22 mouse cellular contexts compared by ENCODE assay signal in genomic region chr7:45848447-45849027, GRCm38 (mm10). TPM values are rescaled to one million over a fixed set of nuclear protein-coding genes. Genes with fewer than 3 reads are reported as not detected.
DNase-seq lines count a peak whose midpoint lies in the region; ATAC-seq lines count a peak whose summit lies in the region.
"Had no signal": no experiment of that assay in that cellular context is flagged by ENCODE, and none has a peak within 500 bp of the region (broad histone marks: within the 10 kb centered on the region; RNA-seq: fewer than 3 reads in every experiment).

No protein-coding gene starts in this region.

- H3K27ac ChIP-seq in hindbrain, embryonic 15.5 days (replicated peaks) = no peak overlapping the region
- no peak overlapping the region for H3K27ac ChIP-seq in hindbrain, embryonic 12.5 days
- H3K27ac ChIP-seq in midbrain, embryonic 10.5 days (replicated peaks) = peak overlapping the region; percentile 78
- H3K27ac ChIP-seq in midbrain, embryonic 13.5 days = no peak overlapping the region
- no peak overlapping the region for H3K27ac ChIP-seq in embryonic facial prominence, embryonic 14.5 days (replicated peaks; ENCODE audit: low read depth, low read length)
- H3K27ac ChIP-seq in stomach, embryonic 15.5 days = no peak overlapping the region
- H3K27ac ChIP-seq: embryonic facial prominence, embryonic 15.5 days; forebrain, embryonic 12.5 days; heart, embryonic 15.5 days; hindbrain, embryonic 13.5 days; limb, embryonic 12.5 days; liver, embryonic 15.5 days; neural tube, embryonic 13.5 days had no signal

- H3K4me3 ChIP-seq in hindbrain, embryonic 15.5 days = no peak overlapping the region
- H3K4me3 ChIP-seq in hindbrain, embryonic 12.5 days = no peak overlapping the region
- H3K4me3 ChIP-seq in midbrain, embryonic 10.5 days = peak overlapping the region; percentile 29
- H3K4me3 ChIP-seq in midbrain, embryonic 13.5 days (replicated peaks) = no peak overlapping the region
- no peak overlapping the region for H3K4me3 ChIP-seq in embryonic facial prominence, embryonic 14.5 days (ENCODE audit: low read depth, low read length)
- H3K4me3 ChIP-seq in stomach, embryonic 15.5 days (replicated peaks) = no peak overlapping the region
- H3K4me3 ChIP-seq: embryonic facial prominence, embryonic 15.5 days; forebrain, embryonic 12.5 days; heart, embryonic 15.5 days; hindbrain, embryonic 13.5 days; limb, embryonic 12.5 days; liver, embryonic 15.5 days; neural tube, embryonic 13.5 days had no signal

- no peaks in the 10 kb centered on the region for H3K9me3 ChIP-seq in hindbrain, embryonic 15.5 days
- H3K9me3 ChIP-seq in hindbrain, embryonic 12.5 days (replicated peaks) = no peaks in the 10 kb centered on the region
- no peaks in the 10 kb centered on the region for H3K9me3 ChIP-seq in midbrain, embryonic 10.5 days (replicated peaks)
- H3K9me3 ChIP-seq in midbrain, embryonic 13.5 days = no peaks in the 10 kb centered on the region
- H3K9me3 ChIP-seq in embryonic facial prominence, embryonic 14.5 days (ENCODE audit: control insufficient read depth, low read length) = no peaks in the 10 kb centered on the region
- no peaks in the 10 kb centered on the region for H3K9me3 ChIP-seq in stomach, embryonic 15.5 days
- H3K9me3 ChIP-seq: embryonic facial prominence, embryonic 15.5 days; forebrain, embryonic 12.5 days; heart, embryonic 15.5 days; hindbrain, embryonic 13.5 days; limb, embryonic 12.5 days; liver, embryonic 15.5 days; neural tube, embryonic 13.5 days had no signal

- no peak overlapping the region for H3K4me2 ChIP-seq in hindbrain, embryonic 15.5 days
- H3K4me2 ChIP-seq in hindbrain, embryonic 12.5 days (replicated peaks) = no peak overlapping the region
- H3K4me2 ChIP-seq in midbrain, embryonic 13.5 days (replicated peaks) = no peak overlapping the region
- H3K4me2 ChIP-seq in embryonic facial prominence, embryonic 14.5 days (ENCODE audit: low read depth, low read length) = no peak overlapping the region
- H3K4me2 ChIP-seq in stomach, embryonic 15.5 days = no peak overlapping the region
- H3K4me2 ChIP-seq: embryonic facial prominence, embryonic 15.5 days; forebrain, embryonic 12.5 days; heart, embryonic 15.5 days; hindbrain, embryonic 13.5 days; limb, embryonic 12.5 days; liver, embryonic 15.5 days; neural tube, embryonic 13.5 days had no signal

- no peaks in the 10 kb centered on the region for H3K36me3 ChIP-seq in hindbrain, embryonic 15.5 days
- H3K36me3 ChIP-seq in hindbrain, embryonic 12.5 days = no peaks in the 10 kb centered on the region
- no peaks in the 10 kb centered on the region for H3K36me3 ChIP-seq in midbrain, embryonic 10.5 days
- H3K36me3 ChIP-seq in midbrain, embryonic 13.5 days = no peaks in the 10 kb centered on the region
- H3K36me3 ChIP-seq in embryonic facial prominence, embryonic 14.5 days (ENCODE audit: control insufficient read depth, insufficient read depth, low read length) = no peaks in the 10 kb centered on the region
- no peaks in the 10 kb centered on the region for H3K36me3 ChIP-seq in stomach, embryonic 15.5 days
- H3K36me3 ChIP-seq: embryonic facial prominence, embryonic 15.5 days; forebrain, embryonic 12.5 days; heart, embryonic 15.5 days; limb, embryonic 12.5 days; liver, embryonic 15.5 days; neural tube, embryonic 13.5 days had no signal

- DNase-seq in midbrain, embryonic 10.5 days (ENCODE audit: low spot score) = no peak
- DNase-seq in embryonic facial prominence, embryonic 14.5 days (ENCODE audit: low spot score) = no peak
- DNase-seq in retina, postnatal 1 day = no peak
- DNase-seq: adrenal gland, postnatal 14 days; cerebellum, adult 2 months; heart, adult 18-20 months; kidney, adult 11 months; kidney, postnatal 10 days; thymus, adult 2 months had no signal

- no peak overlapping the region for H3K9ac ChIP-seq in hindbrain, embryonic 15.5 days
- H3K9ac ChIP-seq in hindbrain, embryonic 12.5 days = no peak overlapping the region
- no peak overlapping the region; the same call in 1 of the 2 replicates for H3K9ac ChIP-seq in midbrain, embryonic 13.5 days (replicated peaks)
- H3K9ac ChIP-seq in embryonic facial prominence, embryonic 14.5 days (ENCODE audit: low read depth, low read length) = 0 out of 2 replicates have a peak overlapping the region, but pooled peaks have one; percentile 31
- H3K9ac ChIP-seq in stomach, embryonic 15.5 days = no peak overlapping the region
- H3K9ac ChIP-seq: embryonic facial prominence, embryonic 15.5 days; forebrain, embryonic 12.5 days; heart, embryonic 15.5 days; hindbrain, embryonic 13.5 days; limb, embryonic 12.5 days; liver, embryonic 15.5 days; neural tube, embryonic 13.5 days had no signal

- ATAC-seq in hindbrain, embryonic 15.5 days (ENCODE audit: low FRiP score, low read depth) = peak; percentile 34; the same call in 1 of the 2 replicates
- ATAC-seq in hindbrain, embryonic 12.5 days (ENCODE audit: low FRiP score) = no peak
- ATAC-seq in midbrain, embryonic 13.5 days = no peak
- no peak for ATAC-seq in embryonic facial prominence, embryonic 14.5 days (ENCODE audit: low read depth)
- ATAC-seq in stomach, embryonic 15.5 days (ENCODE audit: insufficient read depth, low FRiP score, low read depth) = peak; percentile 35; the same call in 1 of the 2 replicates
- ATAC-seq: activated CD4-positive, CD25-positive, alpha-beta regulatory T cell, adult 4 months; Patski had no signal

- no peaks in the 10 kb centered on the region for H3K4me1 ChIP-seq in hindbrain, embryonic 15.5 days (replicated peaks)
- no peaks in the 10 kb centered on the region; the same call in 1 of the 2 replicates for H3K4me1 ChIP-seq in hindbrain, embryonic 12.5 days
- H3K4me1 ChIP-seq in midbrain, embryonic 10.5 days = peaks cover 17% of the 10 kb centered on the region
- no peaks in the 10 kb centered on the region for H3K4me1 ChIP-seq in midbrain, embryonic 13.5 days (replicated peaks)
- H3K4me1 ChIP-seq in embryonic facial prominence, embryonic 14.5 days (ENCODE audit: control insufficient read depth, insufficient read depth, low read length) = no peaks in the 10 kb centered on the region
- H3K4me1 ChIP-seq in stomach, embryonic 15.5 days = no peaks in the 10 kb centered on the region
- H3K4me1 ChIP-seq: heart, embryonic 15.5 days; limb, embryonic 12.5 days; liver, embryonic 15.5 days; neural tube, embryonic 13.5 days had no signal

- peaks cover 9% of the 10 kb centered on the region; the same call in 1 of the 2 replicates for H3K27me3 ChIP-seq in hindbrain, embryonic 15.5 days
- H3K27me3 ChIP-seq in hindbrain, embryonic 12.5 days = peaks cover 18% of the 10 kb centered on the region
- peaks cover 17% of the 10 kb centered on the region for H3K27me3 ChIP-seq in midbrain, embryonic 10.5 days (ENCODE audit: low read depth, poor library complexity, severe bottlenecking)
- peaks cover 4% of the 10 kb centered on the region; the same call in 1 of the 2 replicates for H3K27me3 ChIP-seq in midbrain, embryonic 13.5 days
- H3K27me3 ChIP-seq in embryonic facial prominence, embryonic 14.5 days (replicated peaks; ENCODE audit: control insufficient read depth, insufficient read depth, low read length) = peaks cover 4% of the 10 kb centered on the region; the same call in 1 of the 2 replicates
- H3K27me3 ChIP-seq in stomach, embryonic 15.5 days (replicated peaks) = no peaks in the 10 kb centered on the region
- H3K27me3 ChIP-seq: embryonic facial prominence, embryonic 15.5 days; Patski had no signal

- 14% methylated on average over 6 of the region's 6 CpGs for WGBS in hindbrain, embryonic 15.5 days
- WGBS in hindbrain, embryonic 12.5 days = 19% methylated on average over 6 of the region's 6 CpGs
- WGBS in midbrain, embryonic 10.5 days = 5% methylated on average over 6 of the region's 6 CpGs
- WGBS in midbrain, embryonic 13.5 days = 2% methylated on average over 6 of the region's 6 CpGs
- WGBS in embryonic facial prominence, embryonic 14.5 days = 10% methylated on average over 6 of the region's 6 CpGs
- WGBS in stomach, embryonic 15.5 days = 14% methylated on average over 6 of the region's 6 CpGs

RNA-seq across cellular contexts. Expression of gene Grwd1, which starts 17.8 kb away (rescaled TPM):
- polyA plus RNA-seq in hindbrain, embryonic 15.5 days (2015; fragmentation: Nextera tagmentation; extraction: Ambion mirVana) = 41.8 and 43.1 TPM in 2 replicates
- 43.2 and 45.8 TPM in 2 replicates for polyA plus RNA-seq in hindbrain, embryonic 12.5 days (2016; fragmentation: Nextera tagmentation; extraction: Ambion mirVana)
- 95.8 and 119 TPM in 2 replicates for polyA plus RNA-seq in midbrain, embryonic 10.5 days (2016; fragmentation: Nextera tagmentation; extraction: Ambion mirVana)
- polyA plus RNA-seq in midbrain, embryonic 13.5 days (2015; fragmentation: Nextera tagmentation; extraction: Ambion mirVana) = 39.9 and 41.7 TPM in 2 replicates
- polyA plus RNA-seq in embryonic facial prominence, embryonic 14.5 days (2014; fragmentation: Nextera tagmentation; extraction: Ambion mirVana) = 53.9 and 60.5 TPM in 2 replicates
- polyA plus RNA-seq in stomach, embryonic 15.5 days (2015; fragmentation: Nextera tagmentation; extraction: Ambion mirVana) = 57.0 and 64.3 TPM in 2 replicates

RNA-seq across cellular contexts. Expression of gene Kcnj14, which starts 24.0 kb away (rescaled TPM):
- polyA plus RNA-seq in hindbrain, embryonic 15.5 days (2015; fragmentation: Nextera tagmentation; extraction: Ambion mirVana) = 1.1 and 1.6 TPM in 2 replicates
- polyA plus RNA-seq in hindbrain, embryonic 12.5 days (2016; fragmentation: Nextera tagmentation; extraction: Ambion mirVana) = 0.80 and 0.96 TPM in 2 replicates
- polyA plus RNA-seq in midbrain, embryonic 10.5 days (2016; fragmentation: Nextera tagmentation; extraction: Ambion mirVana) = 0.65 and 0.72 TPM in 2 replicates
- polyA plus RNA-seq in midbrain, embryonic 13.5 days (2015; fragmentation: Nextera tagmentation; extraction: Ambion mirVana) = 0.62 and 0.73 TPM in 2 replicates
- 1.4 and 2.2 TPM in 2 replicates for polyA plus RNA-seq in embryonic facial prominence, embryonic 14.5 days (2014; fragmentation: Nextera tagmentation; extraction: Ambion mirVana)
- polyA plus RNA-seq in stomach, embryonic 15.5 days (2015; fragmentation: Nextera tagmentation; extraction: Ambion mirVana) = 1.0 and 1.4 TPM in 2 replicates
- polyA plus RNA-seq: activated CD4-positive, CD25-positive, alpha-beta regulatory T cell, adult 4 months had no signal

RNA-seq across cellular contexts. Expression of gene Kdelr1, which starts 24.0 kb away (rescaled TPM):
- 56.4 and 61.0 TPM in 2 replicates for polyA plus RNA-seq in hindbrain, embryonic 15.5 days (2015; fragmentation: Nextera tagmentation; extraction: Ambion mirVana)
- 43.5 and 45.6 TPM in 2 replicates for polyA plus RNA-seq in hindbrain, embryonic 12.5 days (2016; fragmentation: Nextera tagmentation; extraction: Ambion mirVana)
- polyA plus RNA-seq in midbrain, embryonic 10.5 days (2016; fragmentation: Nextera tagmentation; extraction: Ambion mirVana) = 36.1 and 39.0 TPM in 2 replicates
- 36.1 and 44.8 TPM in 2 replicates for polyA plus RNA-seq in midbrain, embryonic 13.5 days (2015; fragmentation: Nextera tagmentation; extraction: Ambion mirVana)
- 147 and 155 TPM in 2 replicates for polyA plus RNA-seq in embryonic facial prominence, embryonic 14.5 days (2014; fragmentation: Nextera tagmentation; extraction: Ambion mirVana)
- polyA plus RNA-seq in stomach, embryonic 15.5 days (2015; fragmentation: Nextera tagmentation; extraction: Ambion mirVana) = 72.0 and 79.7 TPM in 2 replicates

RNA-seq across cellular contexts. Expression of gene Grin2d, which starts 29.6 kb away (rescaled TPM):
- polyA plus RNA-seq in hindbrain, embryonic 15.5 days (2015; fragmentation: Nextera tagmentation; extraction: Ambion mirVana) = 3.4 and 4.3 TPM in 2 replicates
- 1.6 TPM in 2 replicates for polyA plus RNA-seq in hindbrain, embryonic 12.5 days (2016; fragmentation: Nextera tagmentation; extraction: Ambion mirVana)
- 0.16 and 0.34 TPM in 2 replicates for polyA plus RNA-seq in midbrain, embryonic 10.5 days (2016; fragmentation: Nextera tagmentation; extraction: Ambion mirVana)
- 1.2 and 1.3 TPM in 2 replicates for polyA plus RNA-seq in midbrain, embryonic 13.5 days (2015; fragmentation: Nextera tagmentation; extraction: Ambion mirVana)
- polyA plus RNA-seq in embryonic facial prominence, embryonic 14.5 days (2014; fragmentation: Nextera tagmentation; extraction: Ambion mirVana) = 0.63 and 1.0 TPM in 2 replicates
- 0.64 and 0.67 TPM in 2 replicates for polyA plus RNA-seq in stomach, embryonic 15.5 days (2015; fragmentation: Nextera tagmentation; extraction: Ambion mirVana)
- polyA plus RNA-seq: activated CD4-positive, CD25-positive, alpha-beta regulatory T cell, adult 4 months had no signal

RNA-seq across cellular contexts. Expression of gene Cyth2, which starts 34.2 kb away (rescaled TPM):
- polyA plus RNA-seq in hindbrain, embryonic 15.5 days (2015; fragmentation: Nextera tagmentation; extraction: Ambion mirVana) = 271 and 286 TPM in 2 replicates
- polyA plus RNA-seq in hindbrain, embryonic 12.5 days (2016; fragmentation: Nextera tagmentation; extraction: Ambion mirVana) = 280 and 284 TPM in 2 replicates
- polyA plus RNA-seq in midbrain, embryonic 10.5 days (2016; fragmentation: Nextera tagmentation; extraction: Ambion mirVana) = 153 and 183 TPM in 2 replicates
- polyA plus RNA-seq in midbrain, embryonic 13.5 days (2015; fragmentation: Nextera tagmentation; extraction: Ambion mirVana) = 362 and 363 TPM in 2 replicates
- 96.4 and 106 TPM in 2 replicates for polyA plus RNA-seq in embryonic facial prominence, embryonic 14.5 days (2014; fragmentation: Nextera tagmentation; extraction: Ambion mirVana)
- 85.0 and 103 TPM in 2 replicates for polyA plus RNA-seq in stomach, embryonic 15.5 days (2015; fragmentation: Nextera tagmentation; extraction: Ambion mirVana)

Comparison
In these comparisons a context has a peak if more than half of its experiments do, and no peak if none do; other contexts are left out.
1. ATAC-seq: peak in hindbrain, embryonic 15.5 days (single experiment) and stomach, embryonic 15.5 days (single experiment); none in hindbrain, embryonic 12.5 days (single experiment), midbrain, embryonic 13.5 days (single experiment) and embryonic facial prominence, embryonic 14.5 days (single experiment).